Mouse (Mus musculus) heart, postnatal 0 days (tissue): ENCODE measurements around the gene Zfp324.

Source experiments
- CTCF ChIP-seq: IDR thresholded peaks from 2 replicates; pipeline ENCODE4 v1.5.1; 2016; ENCODE audit warnings: antibody characterized with exemption, control low read depth, low read depth
- EP300 ChIP-seq: IDR thresholded peaks from 2 replicates; pipeline ENCODE4 v1.6.1; 2016; ENCODE audit warnings: antibody characterized with exemption, low read depth

DNA sequence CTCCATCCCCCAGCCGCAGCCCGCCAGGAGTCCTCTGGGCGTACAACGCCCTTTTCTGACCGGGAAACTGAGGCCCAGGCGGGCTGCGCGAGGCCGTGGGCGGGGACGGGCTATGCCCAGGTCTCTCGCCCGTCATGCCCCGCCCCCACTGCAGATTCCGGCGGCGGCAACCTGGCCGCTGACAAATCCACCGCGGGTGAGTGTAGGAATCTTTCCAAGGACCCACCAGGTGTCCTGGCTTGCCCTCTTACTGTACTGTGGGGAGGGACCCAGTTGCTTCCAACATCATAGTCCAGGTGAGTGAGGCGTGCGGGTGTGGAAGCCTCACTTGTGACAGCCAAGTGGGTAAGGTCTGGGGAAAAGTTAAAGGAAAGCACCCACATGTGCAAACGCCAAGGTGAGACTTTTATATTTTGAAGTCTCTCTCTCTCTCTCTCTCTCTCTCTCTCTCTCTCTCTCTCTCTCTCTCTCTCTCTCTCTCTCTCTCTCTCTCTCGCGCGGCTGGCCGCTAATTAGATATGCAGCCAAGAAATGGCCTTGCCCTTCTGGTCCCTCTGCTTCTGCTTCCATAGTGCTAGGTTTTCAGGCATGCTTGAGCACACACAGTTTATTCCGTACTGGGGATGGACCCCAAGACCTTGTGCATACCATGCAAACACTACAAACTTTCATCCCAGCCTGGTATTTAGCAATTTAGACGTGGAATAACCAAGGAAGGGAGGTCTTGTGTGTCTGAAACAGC lies 637 bp downstream of the Zfp324 start:
- TF ChIP-seq CTCF = no peak
- TF ChIP-seq EP300 = no peak
